Mouse (Mus musculus): Measurements from ENCODE around the gene Olfr148.

Olfr148 gene

DNA sequence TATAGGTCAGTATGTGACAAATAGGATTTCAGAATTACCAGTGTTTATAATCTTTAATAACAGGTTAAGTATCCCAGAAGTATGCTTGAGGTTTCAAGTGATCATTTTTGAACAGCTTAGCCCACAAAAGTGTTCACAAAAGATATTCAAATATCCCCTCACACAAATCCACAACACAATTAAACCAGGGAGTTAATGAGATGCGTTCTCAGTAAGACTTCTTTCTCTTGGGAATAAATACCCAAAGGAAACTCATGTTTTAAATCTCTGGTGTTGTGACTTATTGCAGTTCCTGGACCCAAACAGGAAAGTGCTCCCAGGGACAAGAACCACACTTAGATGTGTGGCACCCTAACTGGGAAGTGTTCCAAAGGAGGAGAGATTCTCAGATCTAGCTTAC lies 10.6 kb downstream of the Olfr148 start, which contains the start of gene Olfr960:
Gene Olfr960 (plus strand): TSS at position 301 of the 400 bp plus-strand sequence.
- H3K4me3 ChIP-seq (replicated peaks; ENCODE audit: low read length): no peak within 1 kb of the TSS
- H3K36me3 ChIP-seq (ENCODE audit: insufficient read depth, low read length): no peaks in the 10 kb centered on the region
- no peaks in the 10 kb centered on the region for H3K4me1 ChIP-seq (replicated peaks; ENCODE audit: low read depth, low read length)
- no peaks in the 10 kb centered on the region for H3K27me3 ChIP-seq (ENCODE audit: insufficient read depth, low read length)
- no peaks in the 10 kb centered on the region for H3K9me3 ChIP-seq (ENCODE audit: low read length)
- TF ChIP-seq NANOG (IDR thresholded peaks at IDR 0.05; ENCODE audit: borderline replicate concordance, low read length) (no peak), POU5F1 (IDR thresholded peaks at IDR 0.05; ENCODE audit: borderline replicate concordance, low read length) (no peak), CTCF (conservative IDR thresholded peaks at IDR 0.05; ENCODE audit: low read length) (no peak)

- TF ChIP-seq POU5F1 (IDR thresholded peaks at IDR 0.05; ENCODE audit: borderline replicate concordance, low read length) (no peak), CTCF (conservative IDR thresholded peaks at IDR 0.05; ENCODE audit: low read length) (no peak), NANOG (IDR thresholded peaks at IDR 0.05; ENCODE audit: borderline replicate concordance, low read length) (no peak)
- no peaks in the 10 kb centered on the region for H3K36me3 ChIP-seq (ENCODE audit: insufficient read depth, low read length)
- H3K4me1 ChIP-seq (replicated peaks; ENCODE audit: low read depth, low read length): no peaks in the 10 kb centered on the region
- no peaks in the 10 kb centered on the region for H3K9me3 ChIP-seq (ENCODE audit: low read length)
- no peaks in the 10 kb centered on the region for H3K27me3 ChIP-seq (ENCODE audit: insufficient read depth, low read length)
- H3K4me3 ChIP-seq (replicated peaks; ENCODE audit: low read length): no peak overlapping the region
Observed at GRCm38 (mm10) chr9:39623783-39624182, 13.3 kb downstream of the Olfr148 start.

- Histone ChIP-seq H3K27me3 (ENCODE audit: insufficient read depth, low read length) (no peaks in the 10 kb centered on the region), H3K36me3 (ENCODE audit: insufficient read depth, low read length) (no peaks in the 10 kb centered on the region), H3K9me3 (ENCODE audit: low read length) (no peaks in the 10 kb centered on the region), H3K4me3 (replicated peaks; ENCODE audit: low read length) (no peak overlapping the region), H3K4me1 (replicated peaks; ENCODE audit: low read depth, low read length) (no peaks in the 10 kb centered on the region)
- no peak for TF ChIP-seq POU5F1 (IDR thresholded peaks at IDR 0.05; ENCODE audit: borderline replicate concordance, low read length)
- no peak for TF ChIP-seq CTCF (conservative IDR thresholded peaks at IDR 0.05; ENCODE audit: low read length)
- TF ChIP-seq NANOG (IDR thresholded peaks at IDR 0.05; ENCODE audit: borderline replicate concordance, low read length): no peak
Observed at GRCm38 (mm10) chr9:39624711-39625110, 14.3 kb downstream of the Olfr148 start.

- no peaks in the 10 kb centered on the region for H3K36me3 ChIP-seq (ENCODE audit: insufficient read depth, low read length)
- TF ChIP-seq NANOG (IDR thresholded peaks at IDR 0.05; ENCODE audit: borderline replicate concordance, low read length): no peak
- TF ChIP-seq CTCF (conservative IDR thresholded peaks at IDR 0.05; ENCODE audit: low read length): no peak
- no peak for TF ChIP-seq POU5F1 (IDR thresholded peaks at IDR 0.05; ENCODE audit: borderline replicate concordance, low read length)
- no peaks in the 10 kb centered on the region for H3K27me3 ChIP-seq (ENCODE audit: insufficient read depth, low read length)
- H3K4me3 ChIP-seq (replicated peaks; ENCODE audit: low read length): no peak overlapping the region
- no peaks in the 10 kb centered on the region for H3K4me1 ChIP-seq (replicated peaks; ENCODE audit: low read depth, low read length)
- peaks cover 10% of the 10 kb centered on the region for H3K9me3 ChIP-seq (ENCODE audit: low read length)
Observed at GRCm38 (mm10) chr9:39629069-39629468, 18.6 kb downstream of the Olfr148 start.

DNA sequence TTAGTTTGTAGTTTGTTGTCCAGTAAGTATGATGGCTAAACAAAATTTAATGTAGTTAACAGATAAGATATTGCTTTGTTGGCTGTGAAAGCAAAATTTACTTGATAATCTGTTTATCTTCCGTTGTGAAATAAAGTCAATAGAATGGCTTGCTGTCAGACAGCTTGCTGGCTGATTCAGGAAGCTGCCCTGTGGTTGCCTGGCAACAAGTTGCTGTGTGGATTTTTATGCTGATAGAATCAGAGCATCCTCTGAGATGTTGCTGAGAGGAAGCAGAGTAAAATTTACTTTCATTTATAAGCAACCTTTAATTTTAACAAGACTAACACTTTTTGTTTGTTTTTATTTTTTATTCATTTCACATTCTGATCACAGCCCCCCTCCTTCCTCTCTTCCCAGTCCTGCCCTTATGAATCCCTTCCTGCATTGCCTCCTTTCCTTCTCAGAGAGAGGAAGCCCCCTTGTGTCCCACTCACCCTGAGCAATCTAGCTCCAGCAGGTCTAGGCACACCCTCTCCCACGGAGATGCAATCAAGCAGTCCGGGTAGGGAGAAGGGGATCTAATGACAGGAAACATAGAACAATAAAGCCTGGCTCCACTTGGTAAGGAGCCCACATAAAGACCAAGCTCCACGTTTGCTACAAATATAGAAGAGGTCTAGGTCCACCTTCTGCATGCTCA lies 23.6 kb downstream of the Olfr148 start:
- Histone ChIP-seq H3K4me1 (replicated peaks; ENCODE audit: low read depth, low read length) (no peaks in the 10 kb centered on the region), H3K27me3 (ENCODE audit: insufficient read depth, low read length) (no peaks in the 10 kb centered on the region), H3K9me3 (ENCODE audit: low read length) (peaks cover 10% of the 10 kb centered on the region), H3K4me3 (replicated peaks; ENCODE audit: low read length) (no peak overlapping the region), H3K36me3 (ENCODE audit: insufficient read depth, low read length) (no peaks in the 10 kb centered on the region)
- TF ChIP-seq NANOG (IDR thresholded peaks at IDR 0.05; ENCODE audit: borderline replicate concordance, low read length) (no peak), CTCF (conservative IDR thresholded peaks at IDR 0.05; ENCODE audit: low read length) (no peak), POU5F1 (IDR thresholded peaks at IDR 0.05; ENCODE audit: borderline replicate concordance, low read length) (no peak)

- no peaks in the 10 kb centered on the region for H3K27me3 ChIP-seq (ENCODE audit: insufficient read depth, low read length)
- no peaks in the 10 kb centered on the region for H3K4me1 ChIP-seq (replicated peaks; ENCODE audit: low read depth, low read length)
- no peak for TF ChIP-seq NANOG (IDR thresholded peaks at IDR 0.05; ENCODE audit: borderline replicate concordance, low read length)
- TF ChIP-seq CTCF (conservative IDR thresholded peaks at IDR 0.05; ENCODE audit: low read length): no peak
- TF ChIP-seq POU5F1 (IDR thresholded peaks at IDR 0.05; ENCODE audit: borderline replicate concordance, low read length): no peak
- H3K36me3 ChIP-seq (ENCODE audit: insufficient read depth, low read length): no peaks in the 10 kb centered on the region
- no peaks in the 10 kb centered on the region for H3K9me3 ChIP-seq (ENCODE audit: low read length)
- no peak within 1 kb of the TSS for H3K4me3 ChIP-seq (replicated peaks; ENCODE audit: low read length)
Observed at GRCm38 (mm10) chr9:39644785-39645184, 34.3 kb downstream of the Olfr148 start, which contains the start of gene Olfr961. Gene Olfr961 (plus strand): TSS chr9:39645085.

- TF ChIP-seq POU5F1 (IDR thresholded peaks at IDR 0.05; ENCODE audit: borderline replicate concordance, low read length): no peak
- TF ChIP-seq CTCF (conservative IDR thresholded peaks at IDR 0.05; ENCODE audit: low read length): no peak
- TF ChIP-seq NANOG (IDR thresholded peaks at IDR 0.05; ENCODE audit: borderline replicate concordance, low read length): no peak
- H3K4me3 ChIP-seq (replicated peaks; ENCODE audit: low read length): no peak overlapping the region
- H3K4me1 ChIP-seq (replicated peaks; ENCODE audit: low read depth, low read length): no peaks in the 10 kb centered on the region
- H3K36me3 ChIP-seq (ENCODE audit: insufficient read depth, low read length): no peaks in the 10 kb centered on the region
- H3K27me3 ChIP-seq (ENCODE audit: insufficient read depth, low read length): no peaks in the 10 kb centered on the region
- no peaks in the 10 kb centered on the region for H3K9me3 ChIP-seq (ENCODE audit: low read length)
Observed at GRCm38 (mm10) chr9:39647382-39647781, 36.9 kb downstream of the Olfr148 start.

DNA sequence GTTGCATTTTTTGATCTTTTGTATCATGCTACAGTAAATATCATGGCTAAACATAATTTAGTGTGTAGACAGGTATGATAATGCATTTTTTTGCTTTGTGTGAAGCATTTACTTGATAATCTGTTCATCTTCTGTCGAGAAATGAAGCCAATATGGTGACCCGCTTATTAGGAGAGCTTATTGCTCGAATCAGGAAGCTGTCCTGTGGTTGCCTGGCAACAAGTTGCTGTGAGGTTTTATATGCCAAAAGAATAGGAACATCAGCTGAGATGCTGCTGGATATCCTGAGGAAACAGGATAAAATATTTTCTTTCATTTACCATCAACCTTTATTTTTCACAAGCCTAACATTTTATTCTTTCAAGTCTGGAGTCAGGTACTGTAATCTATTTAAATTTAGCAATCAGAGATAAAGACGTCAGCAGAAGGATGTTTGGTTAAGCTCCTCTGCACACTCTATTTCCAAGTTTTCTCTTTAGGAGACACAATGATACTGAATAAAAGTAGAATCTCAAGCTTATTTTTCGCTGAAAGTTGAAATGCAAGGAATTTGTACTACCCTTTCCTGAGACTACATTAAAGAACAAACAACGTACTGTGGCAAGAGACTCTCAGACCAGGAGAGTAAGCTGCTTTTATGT lies 44.4 kb downstream of the Olfr148 start:
- Histone ChIP-seq H3K36me3 (ENCODE audit: insufficient read depth, low read length) (no peaks in the 10 kb centered on the region), H3K4me3 (replicated peaks; ENCODE audit: low read length) (no peak overlapping the region), H3K27me3 (ENCODE audit: insufficient read depth, low read length) (no peaks in the 10 kb centered on the region), H3K9me3 (ENCODE audit: low read length) (no peaks in the 10 kb centered on the region), H3K4me1 (replicated peaks; ENCODE audit: low read depth, low read length) (no peaks in the 10 kb centered on the region)
- TF ChIP-seq NANOG (IDR thresholded peaks at IDR 0.05; ENCODE audit: borderline replicate concordance, low read length) (no peak), CTCF (conservative IDR thresholded peaks at IDR 0.05; ENCODE audit: low read length) (no peak), POU5F1 (IDR thresholded peaks at IDR 0.05; ENCODE audit: borderline replicate concordance, low read length) (no peak)

All from E14TG2a.4 (cell line).